Mouse (Mus musculus) hindbrain, embryonic 14.5 days (tissue): ENCODE results near the gene Ssbp3. TPM values are rescaled to one million over a fixed set of nuclear protein-coding genes. Genes with fewer than 3 reads are reported as not detected.

Source experiments
- ATAC-seq: fragments of 200-750 bp; cut with Nextera tagmentation; 2 replicates; pipeline ENCODE4 v1.8.0; 2017; ENCODE audit warnings: moderate number of reproducible peaks, mild to moderate bottlenecking, moderate TSS enrichment, moderate library complexity; ENCODE audit not compliant: low FRiP score
- DNase-seq: peaks from one replicate; pipeline ENCODE4 v3.0.0-alpha.2; 2015; ENCODE audit warnings: low spot score
- H3K27ac ChIP-seq: fragments of 300-500 bp; sonication (generic); 2 replicates; pipeline ENCODE4 v1.5.1; 2014; ENCODE audit warnings: mild to moderate bottlenecking, moderate library complexity
- H3K27me3 ChIP-seq: fragments of 300-500 bp; sonication (generic); 2 replicates; pipeline ENCODE4 v1.6.1; 2014; ENCODE audit warnings: mild to moderate bottlenecking, low read length, mixed read lengths; ENCODE audit not compliant: control insufficient read depth, insufficient read depth
- H3K36me3 ChIP-seq: fragments of 300-500 bp; sonication (generic); replicated peaks from 2 replicates; pipeline ENCODE4 v1.6.1; 2014; ENCODE audit not compliant: control insufficient read depth, insufficient read depth
- H3K4me1 ChIP-seq: fragments of 300-500 bp; sonication (generic); replicated peaks from 2 replicates; pipeline ENCODE4 v1.6.1; 2014; ENCODE audit warnings: antibody characterized with exemption, low read length, mixed read lengths; ENCODE audit not compliant: control insufficient read depth, insufficient read depth
- H3K4me2 ChIP-seq: fragments of 300-500 bp; sonication (generic); replicated peaks from 2 replicates; pipeline ENCODE4 v1.6.1; 2014; ENCODE audit warnings: mild to moderate bottlenecking, moderate library complexity
- H3K4me3 ChIP-seq: fragments of 300-500 bp; sonication (generic); replicated peaks from 2 replicates; pipeline ENCODE4 v1.5.1; 2014; ENCODE audit warnings: mild to moderate bottlenecking, low read length
- H3K9ac ChIP-seq: fragments of 300-500 bp; sonication (generic); 2 replicates; pipeline ENCODE4 v1.6.1; 2014
- H3K9me3 ChIP-seq: fragments of 300-500 bp; sonication (generic); 2 replicates; pipeline ENCODE4 v1.6.1; 2016; ENCODE audit warnings: low read length; ENCODE audit not compliant: control insufficient read depth
- WGBS: fragments of 180-500 bp; shearing (Covaris S2); extraction: QIAGEN DNeasy Blood & Tissue Kit; methylation state at CpG from one replicate; pipeline ENCODE4 v1.1.7; 2014; 5-methylcytosine and 5-hydroxymethylcytosine counted together
- polyA plus RNA-seq: library from polyadenylated mRNA; unstranded; fragments of >200 nt; fragmentation: Nextera tagmentation; extraction: Ambion mirVana; gene quantifications from 2 replicates; pipeline ENCODE4 v1.2.1, GENCODE M21; 2014

The Ssbp3 gene
- polyA plus RNA-seq, 1 experiment from 2014 or later, result 100 TPM

DNA sequence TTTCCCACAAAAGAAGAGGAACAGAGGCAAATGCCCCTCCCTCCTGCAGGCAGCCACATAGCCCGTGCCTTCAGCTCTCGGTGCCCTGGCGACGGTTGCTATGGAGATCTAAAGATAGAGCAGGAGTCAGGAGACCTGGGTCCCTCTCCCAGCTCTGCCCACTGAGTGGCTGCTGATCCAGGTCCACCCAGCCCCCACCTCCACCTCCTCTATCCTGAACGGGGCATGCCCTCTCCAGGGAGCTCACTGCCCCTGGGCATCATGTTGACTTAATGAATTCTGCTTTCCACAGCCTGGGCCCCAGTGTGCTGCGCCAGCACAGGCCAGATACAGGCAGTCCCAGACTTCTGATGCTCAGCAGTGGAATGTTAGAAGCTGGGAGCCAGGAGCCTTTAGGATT is 174.4 kb downstream of the Ssbp3 start:
- Histone ChIP-seq H3K9ac (no peak overlapping the region), H3K27ac (peak overlapping the region; percentile 75), H3K4me3 (no peak overlapping the region), H3K4me1 (peaks cover 15% of the 10 kb centered on the region), H3K9me3 (no peaks in the 10 kb centered on the region), H3K27me3 (no peaks in the 10 kb centered on the region), H3K36me3 (no peaks in the 10 kb centered on the region), H3K4me2 (no peak overlapping the region)
- DNase-seq (peak; percentile 62), ATAC-seq (peak; percentile 90)
- 5% methylated on average over 6 of the region's 6 CpGs for WGBS

DNA sequence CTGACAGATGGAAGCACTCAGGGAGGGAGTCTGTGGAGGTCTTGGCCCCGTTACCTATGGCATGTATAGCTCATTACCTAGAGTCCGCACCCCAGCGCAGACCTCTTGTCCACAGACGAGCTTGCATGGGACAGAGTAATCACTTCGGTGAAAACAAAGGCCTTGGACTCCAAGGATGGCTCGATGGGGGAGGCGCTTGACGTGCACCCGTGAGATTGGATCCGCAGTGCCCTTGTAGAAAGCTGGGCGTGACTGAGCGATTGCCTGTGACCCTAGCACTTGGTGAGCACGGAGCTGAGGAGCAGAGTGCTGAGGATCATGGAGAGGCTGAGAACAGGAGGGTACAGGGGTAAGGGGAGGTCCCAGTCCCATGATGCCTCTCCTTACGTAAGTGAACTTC is 181.2 kb downstream of the Ssbp3 start:
- no peak overlapping the region for H3K4me3 ChIP-seq
- H3K9ac ChIP-seq, result no peak overlapping the region
- 86% methylated on average over 14 of the region's 14 CpGs for WGBS
- no peak overlapping the region for H3K4me2 ChIP-seq
- H3K36me3 ChIP-seq, result no peaks in the 10 kb centered on the region
- H3K4me1 ChIP-seq, result peaks cover 9% of the 10 kb centered on the region
- no peaks in the 10 kb centered on the region for H3K27me3 ChIP-seq
- no peak overlapping the region for H3K27ac ChIP-seq
- DNase-seq (no peak), ATAC-seq (no peak)
- no peaks in the 10 kb centered on the region for H3K9me3 ChIP-seq

DNA sequence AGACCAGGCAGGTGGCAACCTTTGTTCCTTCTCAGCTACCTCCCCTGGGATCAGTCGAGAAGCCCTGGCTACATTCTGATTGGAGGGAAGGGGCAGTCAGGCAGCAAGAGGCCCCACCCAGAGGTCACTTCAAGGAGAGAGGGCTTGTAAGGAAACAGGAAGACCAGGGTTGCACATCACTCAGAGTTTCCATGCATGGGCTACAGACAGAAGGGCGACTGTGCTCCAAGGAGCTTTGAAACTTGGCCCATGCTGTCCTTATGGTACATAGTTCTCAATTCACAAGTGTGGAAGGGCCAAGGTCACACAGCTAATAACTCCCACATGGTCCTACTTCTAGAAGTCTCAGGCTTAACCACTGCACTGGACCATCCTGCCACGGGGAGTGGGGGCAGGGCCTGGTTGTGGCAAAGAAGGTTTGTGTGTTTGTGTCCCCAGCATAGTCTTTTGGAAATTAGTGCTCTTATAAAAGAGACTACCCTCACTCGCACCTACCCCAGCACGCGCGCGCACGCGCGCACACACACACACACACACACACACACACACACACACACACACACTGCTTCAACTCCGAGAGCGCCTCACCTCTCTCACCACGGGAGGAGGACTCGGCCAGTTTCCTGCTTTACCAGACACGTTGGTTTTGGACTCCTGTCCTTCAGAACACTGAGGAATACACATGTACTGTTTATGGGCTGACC is 184.1 kb downstream of the Ssbp3 start:
- H3K27ac ChIP-seq, result no peak overlapping the region
- no peaks in the 10 kb centered on the region for H3K36me3 ChIP-seq
- 88% methylated on average over 16 of the region's 16 CpGs for WGBS
- no peaks in the 10 kb centered on the region for H3K27me3 ChIP-seq
- no peak overlapping the region for H3K4me3 ChIP-seq
- ATAC-seq, result no peak
- no peaks in the 10 kb centered on the region for H3K9me3 ChIP-seq
- no peak overlapping the region for H3K9ac ChIP-seq
- DNase-seq, result no peak
- no peak overlapping the region for H3K4me2 ChIP-seq
- H3K4me1 ChIP-seq, result peaks cover 22% of the 10 kb centered on the region

DNA sequence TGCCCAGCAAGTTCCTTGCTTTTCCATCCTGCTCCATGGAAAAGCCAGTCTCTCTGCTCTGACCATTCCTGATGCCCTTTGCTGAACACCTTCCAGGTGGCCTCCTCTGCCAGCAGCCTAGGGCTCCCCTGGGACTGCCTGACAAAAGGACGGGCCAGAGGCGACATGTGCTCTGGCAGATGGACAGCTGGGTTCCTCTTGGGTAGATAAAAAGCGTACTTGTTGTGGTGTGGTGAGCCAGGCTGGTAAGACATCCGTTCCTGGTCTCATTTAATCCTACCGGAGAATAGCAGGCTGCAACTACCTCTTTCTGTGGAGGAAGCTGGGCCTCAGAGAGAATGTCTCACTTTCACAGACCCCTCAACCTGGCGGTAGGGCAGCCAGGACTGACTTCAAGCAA is 185.5 kb downstream of the Ssbp3 start:
- 16% methylated on average over 6 of the region's 6 CpGs for WGBS
- no peak overlapping the region for H3K27ac ChIP-seq
- no peak overlapping the region for H3K4me2 ChIP-seq
- H3K4me1 ChIP-seq, result peaks cover 22% of the 10 kb centered on the region
- no peak overlapping the region for H3K9ac ChIP-seq
- no peaks in the 10 kb centered on the region for H3K36me3 ChIP-seq
- H3K4me3 ChIP-seq, result no peak overlapping the region
- H3K27me3 ChIP-seq, result no peaks in the 10 kb centered on the region
- no peaks in the 10 kb centered on the region for H3K9me3 ChIP-seq
- ATAC-seq, result no peak
- peak; percentile 27 for DNase-seq

DNA sequence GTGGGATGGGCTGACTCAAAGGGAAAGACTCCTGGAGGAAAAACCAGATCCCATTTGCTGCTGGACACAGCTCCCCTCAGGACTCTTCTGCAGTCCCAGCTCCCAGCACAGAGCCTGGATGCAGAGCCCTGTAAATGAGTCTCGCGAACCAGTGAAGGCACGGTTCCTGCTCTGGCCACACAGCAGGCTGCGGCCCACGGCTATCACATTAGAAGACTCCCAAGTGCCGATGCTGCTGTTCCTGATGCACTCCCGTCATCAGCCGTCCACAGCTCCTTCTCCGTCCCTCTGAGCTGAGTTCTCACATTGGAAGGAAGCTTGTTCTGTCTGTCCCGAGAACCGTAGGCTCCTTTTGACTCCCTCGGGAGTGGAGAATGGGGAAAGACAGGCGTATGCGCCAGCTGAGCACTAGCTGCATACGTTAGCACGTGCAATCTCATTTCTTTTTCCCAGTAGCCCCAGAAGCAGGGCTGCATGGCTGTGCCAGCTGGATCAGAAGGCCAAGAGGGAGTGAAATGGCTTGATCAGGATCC is 186.4 kb downstream of the Ssbp3 start, which contains the start of gene Cdcp2:
Gene Cdcp2 (plus strand): TSS at position 51 of the 533 bp plus-strand sequence.
- WGBS, result 20% methylated on average over 16 of the region's 16 CpGs
- no peak within 1 kb of the TSS for H3K9ac ChIP-seq

DNA sequence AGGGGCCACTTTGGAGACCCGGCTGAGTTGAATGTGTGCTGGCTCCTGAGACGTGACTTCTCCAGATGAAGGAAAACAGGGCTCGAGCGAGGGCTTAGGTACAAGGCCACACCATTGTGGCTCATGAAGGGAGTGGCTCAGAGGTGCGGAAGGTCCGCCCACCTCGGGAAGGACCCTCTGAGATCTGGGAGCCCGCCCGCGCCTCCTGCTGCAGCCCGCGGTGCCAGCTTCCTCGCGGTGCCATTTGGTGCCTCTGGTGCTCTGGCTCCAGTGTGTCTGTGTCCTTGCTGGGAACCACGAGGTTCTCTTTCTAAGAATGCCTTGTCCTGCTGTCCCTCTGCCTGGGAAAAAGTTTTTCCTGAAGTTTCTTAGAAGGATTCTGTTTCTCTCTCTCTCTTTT is 187.4 kb downstream of the Ssbp3 start:
- ATAC-seq (no peak), DNase-seq (no peak)
- H3K9me3 ChIP-seq, result no peaks in the 10 kb centered on the region
- peaks cover 22% of the 10 kb centered on the region for H3K4me1 ChIP-seq
- 56% methylated on average over 15 of the region's 15 CpGs for WGBS
- H3K4me2 ChIP-seq, result no peak overlapping the region
- no peaks in the 10 kb centered on the region for H3K27me3 ChIP-seq
- H3K36me3 ChIP-seq, result no peaks in the 10 kb centered on the region
- H3K4me3 ChIP-seq, result no peak overlapping the region
- H3K27ac ChIP-seq, result no peak overlapping the region
- H3K9ac ChIP-seq, result no peak overlapping the region

More for the DNA sequence above, 186.4 kb downstream of the Ssbp3 start, which contains the start of gene Cdcp2:
- Histone ChIP-seq H3K4me1 (peaks cover 22% of the 10 kb centered on the region), H3K27me3 (no peaks in the 10 kb centered on the region), H3K4me3 (no peak within 1 kb of the TSS), H3K4me2 (no peak within 1 kb of the TSS), H3K36me3 (no peaks in the 10 kb centered on the region), H3K27ac (no peak within 1 kb of the TSS), H3K9me3 (no peaks in the 10 kb centered on the region)
- ATAC-seq (no peak), DNase-seq (no peak)

DNA sequence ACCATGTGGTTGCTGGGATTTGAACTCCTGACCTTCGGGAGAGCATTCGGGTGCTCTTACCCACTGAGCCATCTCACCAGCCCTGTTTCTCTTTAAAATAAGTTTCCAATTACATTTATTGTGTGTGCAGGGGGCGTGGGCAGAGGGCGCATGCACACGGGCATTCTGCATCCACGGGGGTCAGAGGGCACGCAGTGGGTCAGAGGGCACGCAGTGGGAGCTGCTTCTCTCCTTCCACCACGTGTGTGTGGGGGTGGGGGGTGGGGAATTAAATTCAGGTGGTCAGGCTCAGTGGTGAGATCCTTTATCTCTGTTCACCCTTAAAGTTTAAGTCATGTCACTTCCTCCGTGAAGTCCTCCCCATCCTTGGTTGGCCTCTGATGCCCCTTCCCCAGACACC is 187.9 kb downstream of the Ssbp3 start:
- ATAC-seq (no peak), DNase-seq (no peak)
- Histone ChIP-seq H3K36me3 (no peaks in the 10 kb centered on the region), H3K27ac (no peak overlapping the region), H3K4me3 (no peak overlapping the region), H3K9ac (no peak overlapping the region), H3K9me3 (no peaks in the 10 kb centered on the region), H3K4me1 (peaks cover 22% of the 10 kb centered on the region), H3K4me2 (no peak overlapping the region), H3K27me3 (no peaks in the 10 kb centered on the region)
- 71% methylated on average over 10 of the region's 10 CpGs for WGBS

DNA sequence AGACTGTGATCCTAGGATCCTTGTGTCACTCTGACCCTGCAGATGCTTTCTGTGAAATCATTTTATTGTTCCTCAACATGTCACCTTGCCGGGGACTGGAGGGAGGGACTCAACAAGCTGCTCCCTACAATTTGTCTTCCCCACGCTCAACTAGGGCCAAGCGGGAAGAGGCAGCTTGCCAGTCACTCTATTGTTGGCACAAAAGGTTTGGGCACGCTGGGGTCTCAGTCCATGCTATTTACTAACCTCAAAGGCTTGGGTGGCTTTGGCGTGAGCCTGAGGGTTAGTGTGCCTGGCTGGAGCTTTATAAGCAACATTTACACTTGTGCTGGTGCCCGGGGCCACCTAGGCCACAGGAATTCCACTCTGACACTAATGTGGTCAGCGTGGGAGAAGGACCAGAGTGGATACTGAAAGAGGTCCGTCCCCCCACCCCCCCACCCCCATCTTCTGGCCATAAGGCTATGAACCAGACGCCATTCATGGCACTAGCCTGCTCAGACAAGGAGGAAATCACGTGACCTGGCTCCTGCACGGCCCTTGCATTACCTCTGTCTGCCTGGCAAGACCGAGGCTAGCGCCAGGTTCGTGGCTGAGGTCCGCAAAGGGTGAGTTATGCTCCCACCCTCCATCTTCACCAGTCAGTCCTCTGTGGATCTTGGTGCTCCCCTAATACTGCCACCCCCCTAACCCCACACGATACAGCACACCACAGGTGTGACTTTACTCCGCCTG is 188.5 kb downstream of the Ssbp3 start:
- H3K4me2 ChIP-seq, result no peak overlapping the region
- no peak overlapping the region for H3K9ac ChIP-seq
- H3K27ac ChIP-seq, result no peak overlapping the region
- 69% methylated on average over 17 of the region's 17 CpGs for WGBS
- H3K27me3 ChIP-seq, result no peaks in the 10 kb centered on the region
- H3K4me3 ChIP-seq, result no peak overlapping the region
- peaks cover 22% of the 10 kb centered on the region for H3K4me1 ChIP-seq
- no peaks in the 10 kb centered on the region for H3K9me3 ChIP-seq
- ATAC-seq (no peak), DNase-seq (no peak)
- H3K36me3 ChIP-seq, result no peaks in the 10 kb centered on the region
